In genomic region chr1:57470356-57470755, GRCm38 (mm10) we compare ENCODE assay signal across 20 mouse cellular contexts.
A peak's percentile ranks its signal among the peaks of the same experiment; 100 is the strongest.
DNase-seq lines count a peak whose midpoint lies in the region; TF ChIP-seq lines count a peak whose summit lies in the region.
"Had no signal": no experiment of that assay in that cellular context is flagged by ENCODE, and none has a peak within 500 bp of the region (broad histone marks: within the 10 kb centered on the region; RNA-seq: fewer than 3 reads in every experiment).

No protein-coding gene starts in this region.

- no peak for TF ChIP-seq CTCF in gastrocnemius, adult 2 months (IDR thresholded peaks at IDR 0.05)

- intact Hi-C loops in gastrocnemius, adult 2 months (cut with DNase I), result no loop called here

- no peak overlapping the region for H3K27ac ChIP-seq in gastrocnemius, adult 2 months
- H3K27ac ChIP-seq: embryonic facial prominence, embryonic 13.5 days; embryonic facial prominence, embryonic 15.5 days; forebrain, embryonic 10.5 days; forebrain, embryonic 12.5 days had no signal

- H3K4me3 ChIP-seq in gastrocnemius, adult 2 months, result no peak overlapping the region
- H3K4me3 ChIP-seq: embryonic facial prominence, embryonic 13.5 days; embryonic facial prominence, embryonic 15.5 days; erythroblast, embryonic 14.5 days; forebrain, embryonic 10.5 days; forebrain, embryonic 12.5 days had no signal

- DNase-seq in ES-CJ7 (ENCODE audit: low read depth, low spot score) (peak; percentile 86), R1 (ENCODE audit: low read depth, low spot score) (peak; percentile 72), ZHBTc4 (ENCODE audit: low read depth, low spot score) (peak; percentile 90)
- no peak for DNase-seq in spleen, adult 12 weeks (ENCODE audit: low spot score)
- DNase-seq in gastrocnemius, adult 2 months, result no peak
- no peak for DNase-seq in right cerebral cortex, postnatal 25 days
- DNase-seq: adrenal gland, adult 8-10 months; adrenal gland, postnatal 14 days; adrenal gland, postnatal 36 days; cerebellum, adult 11-12 months; cerebellum, adult 2 months; cerebellum, adult 9-10 months; cerebellum, postnatal 10 days; cerebellum, postnatal 36 days; embryo, embryonic 11 days had no signal

Comparison
In these comparisons a context has a peak if more than half of its experiments do, and no peak if none do; other contexts are left out.
1. DNase-seq: peak in ES-CJ7 (single experiment), R1 (single experiment) and ZHBTc4 (single experiment); none in spleen, adult 12 weeks (single experiment), gastrocnemius, adult 2 months (single experiment) and right cerebral cortex, postnatal 25 days (single experiment).